In the genomic region with DNA sequence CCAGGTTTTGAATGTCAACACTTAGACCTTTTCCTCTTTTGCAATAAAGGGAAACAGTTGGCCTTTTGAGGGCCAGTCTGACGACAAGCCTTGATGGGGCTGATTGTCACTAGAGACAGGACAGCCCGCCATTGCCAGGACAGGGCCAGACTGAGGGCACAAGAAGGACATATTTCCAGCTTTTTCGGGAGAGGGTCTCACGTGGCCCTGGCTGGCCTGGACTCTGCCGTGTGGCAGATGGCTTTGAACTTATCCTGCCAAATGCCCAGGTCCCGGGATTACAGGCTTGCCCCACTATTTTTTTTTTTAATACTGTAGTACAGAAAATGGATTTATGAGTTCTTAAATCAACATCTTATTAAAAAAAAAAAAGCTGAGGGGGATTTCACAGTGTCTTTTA, we compare ENCODE assay signal across 25 mouse cellular contexts. TPM values are rescaled to one million over a fixed set of nuclear protein-coding genes. Genes with fewer than 3 reads are reported as not detected.
DNase-seq lines count a peak whose midpoint lies in the region; ATAC-seq and TF ChIP-seq lines count a peak whose summit lies in the region.
"Had no signal": no experiment of that assay in that cellular context is flagged by ENCODE, and none has a peak within 500 bp of the region (broad histone marks: within the 10 kb centered on the region; RNA-seq: fewer than 3 reads in every experiment).

No protein-coding gene starts in this region.

- ATAC-seq in lung, postnatal 0 days: no peak
- ATAC-seq in hindbrain, embryonic 13.5 days (ENCODE audit: low FRiP score): no peak
- ATAC-seq: activated CD4-positive, CD25-positive, alpha-beta regulatory T cell, adult 4 months; forebrain, embryonic 14.5 days; forebrain, postnatal 0 days; hindbrain, embryonic 16.5 days; intestine, embryonic 15.5 days had no signal

- DNase-seq in cerebellum, adult 8-10 months: peak; percentile 39
- DNase-seq in cerebellum, adult 9-10 months: no peak
- DNase-seq in lung, postnatal 0 days (ENCODE audit: low spot score): peak; percentile 41
- DNase-seq in lung, postnatal 10 days: no peak
- peak; percentile 63 for DNase-seq in 416B (ENCODE audit: low read depth)
- DNase-seq in right cerebral cortex, postnatal 14 days: no peak
- DNase-seq: adrenal gland, postnatal 10 days; adrenal gland, postnatal 36 days; forebrain, postnatal 0 days; gastrocnemius, adult 2 months; gastrocnemius, postnatal 14 days; heart, adult 11 months; kidney, adult 11 months had no signal

- no peaks in the 10 kb centered on the region for H3K9me3 ChIP-seq in lung, postnatal 0 days (ENCODE audit: low read length)
- no peaks in the 10 kb centered on the region for H3K9me3 ChIP-seq in hindbrain, embryonic 13.5 days
- H3K9me3 ChIP-seq: embryonic facial prominence, embryonic 12.5 days; embryonic facial prominence, embryonic 15.5 days; hindbrain, embryonic 12.5 days; intestine, embryonic 15.5 days had no signal

- 58% methylated on average over 6 of the region's 6 CpGs for WGBS in lung, postnatal 0 days
- 77% methylated on average over 6 of the region's 6 CpGs for WGBS in hindbrain, embryonic 13.5 days

- H3K4me2 ChIP-seq in lung, postnatal 0 days (replicated peaks; ENCODE audit: low read depth, low read length): no peak overlapping the region
- H3K4me2 ChIP-seq in hindbrain, embryonic 13.5 days: no peak overlapping the region
- H3K4me2 ChIP-seq: embryonic facial prominence, embryonic 12.5 days; embryonic facial prominence, embryonic 15.5 days; heart, embryonic 11.5 days; hindbrain, embryonic 12.5 days; intestine, embryonic 15.5 days had no signal

- TF ChIP-seq POLR2A in bone marrow macrophage, adult 2 months (IDR thresholded peaks at IDR 0.05; ENCODE audit: borderline replicate concordance, low read depth, low read length): no peak

- no peak for TF ChIP-seq CTCF in lung, postnatal 0 days (IDR thresholded peaks at IDR 0.05)
- no peak for TF ChIP-seq CTCF in bone marrow macrophage, adult 2 months (IDR thresholded peaks at IDR 0.05; ENCODE audit: low read depth, low read length)

- no peak overlapping the region for H3K4me3 ChIP-seq in lung, postnatal 0 days (ENCODE audit: low read depth, low read length)
- no peak overlapping the region for H3K4me3 ChIP-seq in bone marrow macrophage, adult 2 months (ENCODE audit: insufficient read depth, low read length)
- H3K4me3 ChIP-seq in hindbrain, embryonic 13.5 days: no peak overlapping the region
- H3K4me3 ChIP-seq: embryonic facial prominence, embryonic 12.5 days; embryonic facial prominence, embryonic 15.5 days; hindbrain, embryonic 12.5 days; intestine, embryonic 15.5 days had no signal

- H3K27me3 ChIP-seq in lung, postnatal 0 days (replicated peaks; ENCODE audit: insufficient read depth, low read length): no peaks in the 10 kb centered on the region
- H3K27me3 ChIP-seq in hindbrain, embryonic 13.5 days: 0 out of 2 replicates have a peak, but pooled peaks cover 4% of the 10 kb centered on the region
- H3K27me3 ChIP-seq: embryonic facial prominence, embryonic 12.5 days; embryonic facial prominence, embryonic 15.5 days; hindbrain, embryonic 12.5 days; intestine, embryonic 15.5 days had no signal

- peak overlapping the region; percentile 59; the same call in 1 of the 2 replicates for H3K27ac ChIP-seq in lung, postnatal 0 days (ENCODE audit: low read length)
- peak overlapping the region; percentile 77; the same call in 1 of the 2 replicates for H3K27ac ChIP-seq in bone marrow macrophage, adult 2 months (ENCODE audit: insufficient read depth, low read depth, low read length)
- no peak overlapping the region for H3K27ac ChIP-seq in hindbrain, embryonic 13.5 days
- H3K27ac ChIP-seq: embryonic facial prominence, embryonic 12.5 days; embryonic facial prominence, embryonic 15.5 days; hindbrain, embryonic 12.5 days; intestine, embryonic 15.5 days had no signal

- peaks cover 15% of the 10 kb centered on the region for H3K4me1 ChIP-seq in lung, postnatal 0 days (ENCODE audit: insufficient read depth, low read depth, low read length)
- H3K4me1 ChIP-seq in bone marrow macrophage, adult 2 months (ENCODE audit: control insufficient read depth, insufficient read depth, low read length): peaks cover 26% of the 10 kb centered on the region
- peaks cover 37% of the 10 kb centered on the region for H3K4me1 ChIP-seq in hindbrain, embryonic 13.5 days (replicated peaks)

- TF ChIP-seq EP300 in lung, postnatal 0 days (IDR thresholded peaks at IDR 0.05): no peak

- 0 out of 2 replicates have a peak, but pooled peaks cover 10% of the 10 kb centered on the region for H3K36me3 ChIP-seq in lung, postnatal 0 days (ENCODE audit: insufficient read depth, low read length)
- H3K36me3 ChIP-seq in hindbrain, embryonic 13.5 days: peaks cover 18% of the 10 kb centered on the region
- H3K36me3 ChIP-seq: intestine, embryonic 15.5 days had no signal

- no peak overlapping the region for H3K9ac ChIP-seq in lung, postnatal 0 days (replicated peaks; ENCODE audit: low read depth)
- no peak overlapping the region for H3K9ac ChIP-seq in hindbrain, embryonic 13.5 days
- H3K9ac ChIP-seq: embryonic facial prominence, embryonic 12.5 days; embryonic facial prominence, embryonic 15.5 days; forebrain, postnatal 0 days; hindbrain, embryonic 12.5 days; intestine, embryonic 15.5 days had no signal

RNA-seq across cellular contexts. Expression of gene St6galnac4, which starts 4.4 kb away (rescaled TPM):
- 32.0 and 38.9 TPM in 2 replicates for polyA plus RNA-seq in lung, postnatal 0 days (2015; fragmentation: Nextera tagmentation; extraction: Ambion mirVana)
- 22.0 and 26.9 TPM in 2 replicates for polyA plus RNA-seq in bone marrow macrophage, adult 2 months (2012; ENCODE audit: insufficient read depth, insufficient read length, missing spikeins)
- polyA plus RNA-seq in hindbrain, embryonic 13.5 days (2015; fragmentation: Nextera tagmentation; extraction: Ambion mirVana): 22.8 and 23.4 TPM in 2 replicates

RNA-seq across cellular contexts. Expression of gene St6galnac6, which starts 8.3 kb away (rescaled TPM):
- polyA plus RNA-seq in lung, postnatal 0 days (2015; fragmentation: Nextera tagmentation; extraction: Ambion mirVana): 13.4 and 14.4 TPM in 2 replicates
- polyA plus RNA-seq in bone marrow macrophage, adult 2 months (2012; ENCODE audit: insufficient read depth, insufficient read length, missing spikeins): 30.7 and 35.3 TPM in 2 replicates
- 13.1 and 13.5 TPM in 2 replicates for polyA plus RNA-seq in hindbrain, embryonic 13.5 days (2015; fragmentation: Nextera tagmentation; extraction: Ambion mirVana)

RNA-seq across cellular contexts. Expression of gene 9430097D07Rik, which starts 15.8 kb away (rescaled TPM):
- polyA plus RNA-seq in lung, postnatal 0 days (2015; fragmentation: Nextera tagmentation; extraction: Ambion mirVana): not detected in 2 replicates
- not detected in 2 replicates for polyA plus RNA-seq in bone marrow macrophage, adult 2 months (2012; ENCODE audit: insufficient read depth, insufficient read length, missing spikeins)
- polyA plus RNA-seq in hindbrain, embryonic 13.5 days (2015; fragmentation: Nextera tagmentation; extraction: Ambion mirVana): 0.53 and 0.56 TPM in 2 replicates
- polyA plus RNA-seq: activated CD4-positive, CD25-positive, alpha-beta regulatory T cell, adult 4 months; heart, embryonic 14.5 days; heart, postnatal 0 days; intestine, embryonic 15.5 days had no signal

RNA-seq across cellular contexts. Expression of gene Pip5kl1, which starts 16.7 kb away (rescaled TPM):
- polyA plus RNA-seq in lung, postnatal 0 days (2015; fragmentation: Nextera tagmentation; extraction: Ambion mirVana): not detected in 2 replicates
- polyA plus RNA-seq in bone marrow macrophage, adult 2 months (2012; ENCODE audit: insufficient read depth, insufficient read length, missing spikeins): not detected in 2 replicates
- polyA plus RNA-seq in hindbrain, embryonic 13.5 days (2015; fragmentation: Nextera tagmentation; extraction: Ambion mirVana): 9.0 and 9.6 TPM in 2 replicates
- polyA plus RNA-seq: activated CD4-positive, CD25-positive, alpha-beta regulatory T cell, adult 4 months; heart, embryonic 14.5 days; heart, postnatal 0 days had no signal

RNA-seq across cellular contexts. Expression of gene Dpm2, which starts 20.6 kb away (rescaled TPM):
- polyA plus RNA-seq in lung, postnatal 0 days (2015; fragmentation: Nextera tagmentation; extraction: Ambion mirVana): 103 and 112 TPM in 2 replicates
- 55.6 and 68.0 TPM in 2 replicates for polyA plus RNA-seq in bone marrow macrophage, adult 2 months (2012; ENCODE audit: insufficient read depth, insufficient read length, missing spikeins)
- polyA plus RNA-seq in hindbrain, embryonic 13.5 days (2015; fragmentation: Nextera tagmentation; extraction: Ambion mirVana): 142 and 145 TPM in 2 replicates

Comparison
In these comparisons a context has a peak if more than half of its experiments do, and no peak if none do; other contexts are left out.
1. DNase-seq: peak in cerebellum, adult 8-10 months (single experiment), lung, postnatal 0 days (single experiment) and 416B (single experiment); none in cerebellum, adult 9-10 months (single experiment), lung, postnatal 10 days (single experiment) and right cerebral cortex, postnatal 14 days (single experiment).